Mouse (Mus musculus) liver, adult 2 months (tissue): ENCODE data around the gene Popdc3. TPM values are rescaled to one million over a fixed set of nuclear protein-coding genes. Genes with fewer than 3 reads are reported as not detected.
A peak's percentile ranks its signal among the peaks of the same experiment; 100 is the strongest.
"Not testable (repeated sequence)": the region's sequence is repeated elsewhere in the genome, so short reads cannot be mapped to it uniquely, and the experiment has no call there.

Experiments
- DNase-seq: peaks from one replicate; pipeline ENCODE4 v3.0.0-alpha.2; 2011; ENCODE audit warnings: low read depth, low spot score; ENCODE audit errors: extremely low read depth
- H3K27ac ChIP-seq: fragments of 200-500 bp; replicated peaks from 2 replicates; pipeline ENCODE4 v1.5.1; 2012; ENCODE audit warnings: low read depth, mild to moderate bottlenecking, control low read depth, inconsistent platforms, low read length; ENCODE audit not compliant: insufficient read depth
- H3K27me3 ChIP-seq: fragments of 200-500 bp; 2 replicates; pipeline ENCODE4 v1.6.1; 2012; ENCODE audit warnings: mild to moderate bottlenecking, moderate library complexity, low read length, inconsistent platforms; ENCODE audit not compliant: control insufficient read depth, insufficient read depth
- H3K36me3 ChIP-seq: fragments of 200-500 bp; 2 replicates; pipeline ENCODE4 v1.6.1; 2012; ENCODE audit warnings: low read length, inconsistent platforms; ENCODE audit not compliant: control insufficient read depth, insufficient read depth
- H3K4me1 ChIP-seq: fragments of 200-500 bp; 2 replicates; pipeline ENCODE4 v1.6.1; 2011; ENCODE audit warnings: low read length; ENCODE audit not compliant: control insufficient read depth, insufficient read depth
- H3K4me3 ChIP-seq: fragments of 200-500 bp; 2 replicates; pipeline ENCODE4 v1.5.1; 2011; ENCODE audit warnings: low read depth, mild to moderate bottlenecking, control low read depth, low read length, moderate library complexity; ENCODE audit not compliant: insufficient read depth
- H3K79me2 ChIP-seq: fragments of 200-500 bp; 2 replicates; pipeline ENCODE4 v1.6.1; 2012; ENCODE audit warnings: inconsistent platforms, mild to moderate bottlenecking, low read length, moderate library complexity; ENCODE audit not compliant: control insufficient read depth, insufficient read depth
- H3K9ac ChIP-seq: fragments of 200-500 bp; 2 replicates; pipeline ENCODE4 v1.6.1; 2012; ENCODE audit warnings: low read depth, mild to moderate bottlenecking, control low read depth, inconsistent platforms, low read length
- CTCF ChIP-seq: fragments of 200-500 bp; IDR thresholded peaks from 2 replicates; pipeline ENCODE4 v1.5.1; 2011; ENCODE audit warnings: low read depth, low read length, control low read depth
- POLR2A ChIP-seq: fragments of 200-500 bp; IDR thresholded peaks from 2 replicates; pipeline ENCODE4 v1.6.1; 2011; ENCODE audit warnings: low read length, control low read depth; ENCODE audit not compliant: insufficient read depth; ENCODE audit errors: extremely low read depth
- WGBS: fragments of 180-500 bp; shearing (Covaris S2); methylation state at CpG from one replicate; pipeline ENCODE4 v1.1.7; 2018; 5-methylcytosine and 5-hydroxymethylcytosine counted together
- polyA plus RNA-seq: library from polyadenylated mRNA; depleted of rRNA; stranded (reverse); fragments of >200 nt; gene quantifications from 2 replicates; pipeline ENCODE4 v1.2.3, GENCODE M21; 2012; rRNA removed
- total RNA-seq: library from RNA; depleted of rRNA; stranded (reverse); fragments of >200 nt; gene quantifications from 2 replicates; pipeline ENCODE4 v1.2.3, GENCODE M21; 2014; rRNA removed

The Popdc3 gene
- total and polyA plus RNA-seq, 2 experiments = not detected

- no peak overlapping the region for H3K4me3 ChIP-seq
- H3K79me2 ChIP-seq = no peaks in the 10 kb centered on the region
- H3K9ac ChIP-seq = no peak overlapping the region
- WGBS = 42% methylated on average over 9 of the region's 9 CpGs
- DNase-seq = peak; percentile 88
- H3K4me1 ChIP-seq = 0 out of 2 replicates have a peak, but pooled peaks cover 2% of the 10 kb centered on the region
- H3K27ac ChIP-seq = no peak overlapping the region
- H3K27me3 ChIP-seq = no peaks in the 10 kb centered on the region
- TF ChIP-seq CTCF (no peak), POLR2A (no peak)
- no peaks in the 10 kb centered on the region for H3K36me3 ChIP-seq
These were observed 167.3 kb downstream of the Popdc3 start for GRCm38 (mm10) chr10:45345217-45345616.

- H3K27me3 ChIP-seq, H3K4me1 ChIP-seq, H3K36me3 ChIP-seq, H3K79me2 ChIP-seq, H3K9ac ChIP-seq, H3K27ac ChIP-seq, DNase-seq, H3K4me3 ChIP-seq: not testable (repeated sequence)
- WGBS = 92% methylated on average over 3 of the region's 3 CpGs
- peak; percentile 24; the same call in 1 of the 2 replicates for TF ChIP-seq CTCF
These were observed 170.2 kb downstream of the Popdc3 start for GRCm38 (mm10) chr10:45348143-45348542.

GRCm38 (mm10) chr10:45356091-45356490 lies 178.2 kb downstream of the Popdc3 start:
- DNase-seq = no peak
- Histone ChIP-seq H3K79me2 (no peaks in the 10 kb centered on the region), H3K27ac (no peak overlapping the region), H3K36me3 (no peaks in the 10 kb centered on the region), H3K4me3 (no peak overlapping the region), H3K27me3 (no peaks in the 10 kb centered on the region), H3K4me1 (no peaks in the 10 kb centered on the region), H3K9ac (no peak overlapping the region)
- TF ChIP-seq POLR2A (no peak), CTCF (no peak)
- 89% methylated on average over 6 of the region's 6 CpGs for WGBS

- TF ChIP-seq POLR2A = no peak
- no peak for TF ChIP-seq CTCF
These were observed 185.5 kb downstream of the Popdc3 start for GRCm38 (mm10) chr10:45363396-45363795.

GRCm38 (mm10) chr10:45366987-45367705 lies 189.2 kb downstream of the Popdc3 start:
- H3K4me1 ChIP-seq = no peaks in the 10 kb centered on the region
- H3K36me3 ChIP-seq = no peaks in the 10 kb centered on the region
- H3K27ac ChIP-seq = no peak overlapping the region
- no peak overlapping the region for H3K4me3 ChIP-seq
- no peak overlapping the region for H3K9ac ChIP-seq
- 75% methylated on average over 17 of the region's 17 CpGs for WGBS
- no peaks in the 10 kb centered on the region for H3K79me2 ChIP-seq
- no peak for DNase-seq
- no peaks in the 10 kb centered on the region for H3K27me3 ChIP-seq
- TF ChIP-seq POLR2A = no peak
- TF ChIP-seq CTCF = no peak

More at GRCm38 (mm10) chr10:45363396-45363795, 185.5 kb downstream of the Popdc3 start:
- Histone ChIP-seq H3K79me2 (no peaks in the 10 kb centered on the region), H3K9ac (no peak overlapping the region), H3K27me3 (no peaks in the 10 kb centered on the region), H3K4me1 (no peaks in the 10 kb centered on the region), H3K4me3 (no peak overlapping the region), H3K27ac (no peak overlapping the region), H3K36me3 (no peaks in the 10 kb centered on the region)
- WGBS = 66% methylated on average over 5 of the region's 5 CpGs
- DNase-seq = peak; percentile 38

Other genes starting within 250 kb of the Popdc3 start
- 6.2 and 6.4 TPM in 2 replicates for gene Prep, start 110.9 kb upstream of the Popdc3 start, total RNA-seq
- 5.7 and 6.1 TPM in 2 replicates for gene Prep, start 110.9 kb upstream of the Popdc3 start, polyA plus RNA-seq
- under 0.01 and 0.09 TPM in 2 replicates for gene Bves, start 157.7 kb downstream of the Popdc3 start, total RNA-seq
- not detected in 2 replicates for gene Bves, start 157.7 kb downstream of the Popdc3 start, polyA plus RNA-seq